Mouse (Mus musculus): ENCODE data around the gene Nedd9. TPM values are rescaled to one million over a fixed set of nuclear protein-coding genes. Genes with fewer than 3 reads are reported as not detected.

Nedd9 gene
- total and polyA plus RNA-seq, 3 experiments, result 41.3 to 48.7 (median 42.5) TPM

- Histone ChIP-seq H3K4me3 (replicated peaks in 1 of 3; ENCODE audit: low read depth in 2 of 3, low read length in 2 of 3, poor library complexity in 1 of 3) (no peak overlapping the region), H3K9ac (ENCODE audit: insufficient read depth, low read depth) (no peak overlapping the region), H3K4me2 (ENCODE audit: insufficient read depth, low read depth, poor library complexity, severe bottlenecking) (no peak overlapping the region), H3K79me2 (replicated peaks; ENCODE audit: control insufficient read depth, extremely low read depth, insufficient read depth, poor library complexity, severe bottlenecking) (peaks cover 6% of the 10 kb centered on the region), H3K4me1 (ENCODE audit: control insufficient read depth in 1 of 2, insufficient read depth in 2 of 2) (peaks cover 51 to 88% of the 10 kb centered on the region in 2 experiments), H3K27ac (ENCODE audit: insufficient read depth, low read depth) (no peak overlapping the region), H3K9me3 (replicated peaks; ENCODE audit: low read length) (no peaks in the 10 kb centered on the region), H3K36me3 (replicated peaks in 1 of 2; ENCODE audit: control insufficient read depth in 1 of 2, insufficient read depth in 1 of 2, low read length in 1 of 2) (peaks cover 2 to 67% of the 10 kb centered on the region in 2 experiments), H3K27me3 (replicated peaks) (no peaks in the 10 kb centered on the region)
- no peak for TF ChIP-seq ZNF384 (IDR thresholded peaks at IDR 0.05; ENCODE audit: low read depth, low read length)
- no peak for TF ChIP-seq UBTF (IDR thresholded peaks at IDR 0.05; ENCODE audit: low read depth, low read length)
- no peak for TF ChIP-seq BHLHE40 (IDR thresholded peaks at IDR 0.05; ENCODE audit: low read depth, low read length)
- TF ChIP-seq HCFC1 (IDR thresholded peaks at IDR 0.05; ENCODE audit: low read depth, low read length), result no peak
- no peak for TF ChIP-seq SIN3A (IDR thresholded peaks at IDR 0.05; ENCODE audit: low read length)
- no peak for TF ChIP-seq E2F4 (IDR thresholded peaks at IDR 0.05; ENCODE audit: insufficient replicate concordance, low read depth, low read length)
- TF ChIP-seq USF2 (conservative IDR thresholded peaks at IDR 0.05; ENCODE audit: low read depth, low read length), result no peak
- TF ChIP-seq ELF1 (IDR thresholded peaks at IDR 0.05; ENCODE audit: low read depth, low read length), result no peak
- TF ChIP-seq CTCF (conservative IDR thresholded peaks at IDR 0.05 in 1 of 2, IDR thresholded peaks at IDR 0.05 in 1 of 2; ENCODE audit: low read depth in 2 of 2, low read length in 2 of 2), result no peak
- no peak for TF ChIP-seq JUN (IDR thresholded peaks at IDR 0.05; ENCODE audit: insufficient read depth, low read depth, low read length)
- no peak for TF ChIP-seq MAFK (IDR thresholded peaks at IDR 0.05; ENCODE audit: insufficient replicate concordance, low read length)
- no peak for TF ChIP-seq SMC3 (IDR thresholded peaks at IDR 0.05; ENCODE audit: low read depth, low read length)
- no peak for TF ChIP-seq ETS1 (conservative IDR thresholded peaks at IDR 0.05; ENCODE audit: low read depth, low read length)
- no peak for TF ChIP-seq ZMIZ1 (IDR thresholded peaks at IDR 0.05; ENCODE audit: low read depth, low read length)
- no peak for TF ChIP-seq JUND (conservative IDR thresholded peaks at IDR 0.05; ENCODE audit: low read depth, low read length)
- in situ Hi-C loops (cut with MboI; ENCODE audit: low pct_ligation_motif_present, low pct_unique_long_range_greater_than_20kb, low sequenced_read_pairs) (no loop called here), dilution Hi-C loops (cut with MboI; ENCODE audit: extremely low pct_ligation_motif_present, extremely low pct_unique_long_range_greater_than_20kb, low sequenced_read_pairs) (no loop called here)
- no peak for DNase-seq (ENCODE audit: extremely low read depth)
Measured at GRCm38 (mm10) chr13:41447209-41447608, 40.0 kb downstream of the Nedd9 start.

- H3K79me2 ChIP-seq (replicated peaks; ENCODE audit: control insufficient read depth, extremely low read depth, insufficient read depth, poor library complexity, severe bottlenecking), result peaks cover 6% of the 10 kb centered on the region
- H3K36me3 ChIP-seq (replicated peaks in 1 of 2; ENCODE audit: control insufficient read depth in 1 of 2, insufficient read depth in 1 of 2, low read length in 1 of 2), result peaks cover 2 to 65% of the 10 kb centered on the region in 2 experiments
- dilution Hi-C loops (cut with MboI; ENCODE audit: extremely low pct_ligation_motif_present, extremely low pct_unique_long_range_greater_than_20kb, low sequenced_read_pairs), result no loop called here
Measured at GRCm38 (mm10) chr13:41446591-41446990, 40.6 kb downstream of the Nedd9 start.

More at GRCm38 (mm10) chr13:41446591-41446990, 40.6 kb downstream of the Nedd9 start:
- Histone ChIP-seq H3K4me1 (ENCODE audit: control insufficient read depth in 1 of 2, insufficient read depth in 2 of 2) (peaks cover 45 to 88% of the 10 kb centered on the region in 2 experiments), H3K9ac (ENCODE audit: insufficient read depth, low read depth) (no peak overlapping the region), H3K27me3 (replicated peaks) (no peaks in the 10 kb centered on the region), H3K4me3 (replicated peaks in 1 of 3; ENCODE audit: low read depth in 2 of 3, low read length in 2 of 3, poor library complexity in 1 of 3) (no peak overlapping the region), H3K27ac (ENCODE audit: insufficient read depth, low read depth) (no peak overlapping the region), H3K9me3 (replicated peaks; ENCODE audit: low read length) (no peaks in the 10 kb centered on the region), H3K4me2 (ENCODE audit: insufficient read depth, low read depth, poor library complexity, severe bottlenecking) (no peak overlapping the region)
- TF ChIP-seq SIN3A (IDR thresholded peaks at IDR 0.05; ENCODE audit: low read length) (no peak), E2F4 (IDR thresholded peaks at IDR 0.05; ENCODE audit: insufficient replicate concordance, low read depth, low read length) (no peak), MYC (IDR thresholded peaks at IDR 0.05; ENCODE audit: low read depth, low read length) (no peak), RCOR1 (conservative IDR thresholded peaks at IDR 0.05; ENCODE audit: low read depth, low read length) (no peak), ZNF384 (IDR thresholded peaks at IDR 0.05; ENCODE audit: low read depth, low read length) (no peak), CHD2 (IDR thresholded peaks at IDR 0.05; ENCODE audit: low read length) (no peak), JUN (IDR thresholded peaks at IDR 0.05; ENCODE audit: insufficient read depth, low read depth, low read length) (no peak), TCF12 (IDR thresholded peaks at IDR 0.05; ENCODE audit: low read depth, low read length) (no peak), TBP (conservative IDR thresholded peaks at IDR 0.05; ENCODE audit: low read depth, low read length) (no peak), ETS1 (conservative IDR thresholded peaks at IDR 0.05; ENCODE audit: low read depth, low read length) (no peak), ZMIZ1 (IDR thresholded peaks at IDR 0.05; ENCODE audit: low read depth, low read length) (no peak)
- no peak for DNase-seq (ENCODE audit: extremely low read depth)
- in situ Hi-C loops (cut with MboI; ENCODE audit: low pct_ligation_motif_present, low pct_unique_long_range_greater_than_20kb, low sequenced_read_pairs), result no loop called here
